Mouse (Mus musculus) midbrain, postnatal 0 days (tissue): ENCODE results near the gene Ss18l1. TPM values are rescaled to one million over a fixed set of nuclear protein-coding genes. Genes with fewer than 3 reads are reported as not detected.

ENCODE experiments used
- ATAC-seq: fragments of 200-750 bp; cut with Nextera tagmentation; 2 replicates; pipeline ENCODE4 v1.8.0; 2017; ENCODE audit warnings: moderate number of reproducible peaks, mild to moderate bottlenecking, moderate TSS enrichment, moderate library complexity; ENCODE audit not compliant: low FRiP score
- DNase-seq: peaks from one replicate; pipeline ENCODE4 v3.0.0-alpha.2; 2015; ENCODE audit warnings: low spot score
- H3K27ac ChIP-seq: fragments of 300-500 bp; sonication (generic); 2 replicates; pipeline ENCODE4 v1.5.1; 2014; ENCODE audit warnings: low read depth, mild to moderate bottlenecking, low read length, mixed read lengths
- H3K27me3 ChIP-seq: fragments of 300-500 bp; sonication (generic); 2 replicates; pipeline ENCODE4 v1.6.1; 2014; ENCODE audit warnings: low read length, control low read depth, mixed read lengths; ENCODE audit not compliant: insufficient read depth
- H3K36me3 ChIP-seq: fragments of 300-500 bp; sonication (generic); 2 replicates; pipeline ENCODE4 v1.6.1; 2014; ENCODE audit warnings: low read length, control low read depth, mixed read lengths; ENCODE audit not compliant: insufficient read depth
- H3K4me1 ChIP-seq: fragments of 300-500 bp; sonication (generic); 2 replicates; pipeline ENCODE4 v1.6.1; 2014; ENCODE audit warnings: mild to moderate bottlenecking, control low read depth, antibody characterized with exemption, low read length, mixed read lengths; ENCODE audit not compliant: insufficient read depth
- H3K4me2 ChIP-seq: fragments of 300-500 bp; sonication (generic); 2 replicates; pipeline ENCODE4 v1.6.1; 2014; ENCODE audit warnings: low read depth, mild to moderate bottlenecking, low read length, mixed read lengths; ENCODE audit not compliant: poor library complexity, severe bottlenecking
- H3K4me3 ChIP-seq: fragments of 300-500 bp; sonication (generic); 2 replicates; pipeline ENCODE4 v1.5.1; 2014; ENCODE audit warnings: low read depth, mild to moderate bottlenecking, low read length, moderate library complexity
- H3K9ac ChIP-seq: fragments of 300-500 bp; sonication (generic); replicated peaks from 2 replicates; pipeline ENCODE4 v1.6.1; 2014; ENCODE audit warnings: mild to moderate bottlenecking, low read length, moderate library complexity, mixed read lengths; ENCODE audit not compliant: poor library complexity, severe bottlenecking
- H3K9me3 ChIP-seq: fragments of 300-500 bp; sonication (generic); 2 replicates; pipeline ENCODE4 v1.6.1; 2016; ENCODE audit warnings: low read length, control low read depth
- CTCF ChIP-seq: IDR thresholded peaks from 2 replicates; pipeline ENCODE4 v1.5.1; 2016; ENCODE audit warnings: antibody characterized with exemption, mild to moderate bottlenecking
- WGBS: fragments of 180-500 bp; shearing (Covaris S2); extraction: QIAGEN DNeasy Blood & Tissue Kit; methylation state at CpG from one replicate; pipeline ENCODE4 v1.1.7; 2014; 5-methylcytosine and 5-hydroxymethylcytosine counted together
- polyA plus RNA-seq: library from polyadenylated mRNA; unstranded; fragments of >200 nt; fragmentation: Nextera tagmentation; extraction: Ambion mirVana; gene quantifications from 2 replicates; pipeline ENCODE4 v1.2.1, GENCODE M21; 2015
- total RNA-seq: library from RNA; depleted of rRNA; stranded (reverse); fragments of >200 nt; gene quantifications from 2 replicates; pipeline ENCODE4 v1.2.3, GENCODE M21; 2014

The Ss18l1 gene
- total and polyA plus RNA-seq, 2 experiments from 2014 or later = 49.2 to 110 TPM

DNA sequence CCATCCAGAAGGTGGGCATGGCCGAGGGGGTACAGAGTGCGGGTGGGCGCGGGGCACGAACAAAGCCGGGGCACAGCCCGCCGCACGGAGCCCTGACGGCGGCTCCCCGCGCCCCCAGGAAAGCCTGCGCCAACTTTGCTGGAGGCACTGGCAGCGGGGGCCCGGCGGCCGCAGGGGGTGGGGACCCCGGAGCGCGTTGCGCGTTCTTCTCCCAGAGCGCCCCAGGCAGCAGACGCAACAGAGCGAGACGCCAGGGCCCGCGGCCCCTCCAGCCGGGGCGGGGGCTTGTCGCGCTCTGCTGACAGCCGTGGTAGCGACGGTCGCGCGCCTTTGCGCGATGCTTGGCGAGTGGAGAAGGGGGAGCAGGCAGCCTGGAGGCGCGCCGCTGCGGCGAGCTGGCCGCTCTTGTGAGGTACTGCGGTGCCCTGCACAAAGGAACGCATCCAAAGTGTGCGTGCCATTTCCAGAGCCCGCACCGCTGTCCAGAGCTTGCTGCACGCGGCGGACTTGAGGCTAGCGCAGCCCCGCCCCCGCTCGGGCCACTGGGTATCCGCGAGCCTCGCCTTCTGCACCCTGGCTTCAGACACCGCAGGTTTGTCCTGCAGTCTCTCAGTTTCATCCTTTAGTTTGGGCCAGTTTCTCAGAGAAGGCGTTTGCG, 678 bp downstream of the Ss18l1 start:
- peak overlapping the region; percentile 98 for H3K4me3 ChIP-seq
- H3K4me1 ChIP-seq = peaks cover 16% of the 10 kb centered on the region
- ATAC-seq (peak; percentile 76), DNase-seq (peak; percentile 77)
- H3K4me2 ChIP-seq = peak overlapping the region; percentile 79
- WGBS = 0% methylated on average over 50 of the region's 66 CpGs
- H3K27ac ChIP-seq = peak overlapping the region; percentile 99
- H3K9me3 ChIP-seq = no peaks in the 10 kb centered on the region
- TF ChIP-seq CTCF = no peak
- no peaks in the 10 kb centered on the region for H3K27me3 ChIP-seq
- peak overlapping the region; percentile 92 for H3K9ac ChIP-seq
- peaks cover 16% of the 10 kb centered on the region; the same call in 1 of the 2 replicates for H3K36me3 ChIP-seq

DNA sequence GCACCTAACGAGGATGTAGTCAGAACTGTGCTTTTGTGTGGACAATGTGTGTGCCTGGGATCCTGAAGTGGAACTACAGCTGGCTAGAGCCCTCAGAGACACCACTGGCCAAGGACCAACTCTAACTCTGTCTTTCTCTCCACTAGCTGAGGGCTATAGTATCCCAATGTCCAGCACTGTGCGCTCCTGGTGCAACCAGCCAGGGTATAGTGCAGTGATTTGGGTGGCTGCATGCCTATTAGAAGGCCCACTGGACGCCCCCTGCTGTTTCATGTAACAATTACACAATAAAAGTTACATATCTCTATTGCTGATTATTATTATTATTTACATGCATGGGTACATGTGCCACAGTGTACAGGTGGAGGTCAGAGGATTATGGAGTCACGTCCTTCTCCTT, 3.0 kb downstream of the Ss18l1 start:
- peaks cover 14% of the 10 kb centered on the region for H3K4me1 ChIP-seq
- peak; percentile 75 for TF ChIP-seq CTCF
- H3K9ac ChIP-seq = no peak overlapping the region
- H3K27ac ChIP-seq = no peak overlapping the region
- no peak overlapping the region for H3K4me2 ChIP-seq
- WGBS = 54% methylated on average over 4 of the region's 4 CpGs
- ATAC-seq = no peak
- no peaks in the 10 kb centered on the region for H3K9me3 ChIP-seq
- no peak overlapping the region for H3K4me3 ChIP-seq
- 0 out of 2 replicates have a peak, but pooled peaks cover 5% of the 10 kb centered on the region for H3K36me3 ChIP-seq
- peak; percentile 57 for DNase-seq
- no peaks in the 10 kb centered on the region for H3K27me3 ChIP-seq

DNA sequence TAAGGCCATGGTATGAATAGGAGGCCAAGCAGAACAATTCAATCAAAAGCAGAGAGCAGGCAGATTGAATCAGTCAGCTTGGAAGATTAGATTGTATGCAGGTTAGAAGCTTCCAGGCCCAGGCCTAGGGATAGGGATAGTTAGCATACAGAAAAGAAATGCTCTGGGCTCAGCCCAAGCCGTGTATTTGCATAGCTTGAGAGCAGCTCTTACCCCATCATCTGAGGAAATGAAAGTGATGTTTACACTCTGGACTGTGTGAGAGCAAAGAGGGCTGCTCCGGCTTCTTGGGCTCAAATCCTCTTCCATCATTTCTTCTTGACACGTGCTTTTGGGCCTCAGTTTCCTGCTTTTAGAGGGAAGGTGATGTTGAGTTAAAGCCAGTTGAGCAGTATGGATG, 5.3 kb downstream of the Ss18l1 start:
- H3K4me3 ChIP-seq = no peak overlapping the region
- TF ChIP-seq CTCF = no peak
- DNase-seq = no peak
- no peak overlapping the region for H3K4me2 ChIP-seq
- no peak for ATAC-seq
- 93% methylated on average over 3 of the region's 3 CpGs for WGBS
- no peaks in the 10 kb centered on the region for H3K9me3 ChIP-seq
- H3K36me3 ChIP-seq = peaks cover 8% of the 10 kb centered on the region
- H3K27me3 ChIP-seq = no peaks in the 10 kb centered on the region
- H3K27ac ChIP-seq = no peak overlapping the region
- H3K9ac ChIP-seq = no peak overlapping the region
- peaks cover 7% of the 10 kb centered on the region for H3K4me1 ChIP-seq

- H3K9me3 ChIP-seq = no peaks in the 10 kb centered on the region
- no peak overlapping the region for H3K4me2 ChIP-seq
- H3K36me3 ChIP-seq = peaks cover 13% of the 10 kb centered on the region
- H3K4me3 ChIP-seq = no peak overlapping the region
- 95% methylated on average over 18 of the region's 18 CpGs for WGBS
- TF ChIP-seq CTCF = no peak
- H3K27ac ChIP-seq = no peak overlapping the region
- peaks cover 7% of the 10 kb centered on the region for H3K4me1 ChIP-seq
- H3K9ac ChIP-seq = no peak overlapping the region
- H3K27me3 ChIP-seq = no peaks in the 10 kb centered on the region
- DNase-seq (no peak), ATAC-seq (no peak)
Measured at GRCm38 (mm10) chr2:180047980-180048635, 5.8 kb downstream of the Ss18l1 start.

DNA sequence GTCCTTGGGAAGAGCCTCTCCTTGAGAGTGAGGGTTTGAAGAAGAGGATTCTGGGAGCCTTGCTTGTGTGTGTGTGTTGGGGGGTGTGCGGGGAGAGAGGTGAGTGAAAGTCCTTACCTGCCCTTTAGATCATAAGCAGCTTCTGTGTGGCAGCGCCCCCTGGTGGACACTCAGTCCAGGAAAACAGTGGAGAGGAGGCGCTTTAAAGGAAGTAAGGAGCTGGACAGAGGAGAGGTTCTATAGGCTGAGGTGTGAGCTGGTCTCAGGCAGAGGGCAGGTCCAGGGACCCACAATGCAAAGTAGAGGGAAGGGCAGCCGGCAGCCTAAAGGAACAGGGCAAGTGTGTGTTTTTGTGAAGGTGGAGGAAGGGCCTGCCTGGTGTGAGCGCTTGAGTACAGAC, 8.7 kb downstream of the Ss18l1 start:
- no peak overlapping the region for H3K9ac ChIP-seq
- H3K4me3 ChIP-seq = no peak overlapping the region
- H3K27ac ChIP-seq = no peak overlapping the region
- WGBS = 26% methylated on average over 5 of the region's 5 CpGs
- peak; percentile 35 for ATAC-seq
- H3K4me2 ChIP-seq = no peak overlapping the region
- H3K27me3 ChIP-seq = no peaks in the 10 kb centered on the region
- H3K9me3 ChIP-seq = no peaks in the 10 kb centered on the region
- H3K36me3 ChIP-seq = peaks cover 38% of the 10 kb centered on the region
- H3K4me1 ChIP-seq = no peaks in the 10 kb centered on the region; the same call in 1 of the 2 replicates
- TF ChIP-seq CTCF = peak; percentile 94
- peak; percentile 80 for DNase-seq
